Mouse (Mus musculus) stomach, embryonic 15.5 days (tissue): Measurements from ENCODE around the gene Ylpm1. TPM values are rescaled to one million over a fixed set of nuclear protein-coding genes. Genes with fewer than 3 reads are reported as not detected.

Experiments
- ATAC-seq: fragments of 200-750 bp; cut with Nextera tagmentation; 2 replicates; pipeline ENCODE4 v1.8.0; 2017; ENCODE audit warnings: low read depth, moderate number of reproducible peaks, moderate TSS enrichment; ENCODE audit not compliant: insufficient read depth, low FRiP score
- H3K27ac ChIP-seq: fragments of 300-500 bp; sonication (generic); 2 replicates; pipeline ENCODE4 v1.5.1; 2015; ENCODE audit warnings: mild to moderate bottlenecking, inconsistent platforms
- H3K27me3 ChIP-seq: fragments of 300-500 bp; sonication (generic); replicated peaks from 2 replicates; pipeline ENCODE4 v1.6.1; 2015; ENCODE audit warnings: inconsistent platforms
- H3K36me3 ChIP-seq: fragments of 300-500 bp; sonication (generic); 2 replicates; pipeline ENCODE4 v1.6.1; 2015; ENCODE audit warnings: inconsistent platforms
- H3K4me1 ChIP-seq: fragments of 300-500 bp; sonication (generic); 2 replicates; pipeline ENCODE4 v1.6.1; 2015; ENCODE audit warnings: inconsistent platforms
- H3K4me2 ChIP-seq: fragments of 300-500 bp; sonication (generic); 2 replicates; pipeline ENCODE4 v1.6.1; 2015; ENCODE audit warnings: mild to moderate bottlenecking, inconsistent platforms
- H3K4me3 ChIP-seq: fragments of 300-500 bp; sonication (generic); replicated peaks from 2 replicates; pipeline ENCODE4 v1.5.1; 2015; ENCODE audit warnings: inconsistent platforms
- H3K9ac ChIP-seq: fragments of 300-500 bp; sonication (generic); 2 replicates; pipeline ENCODE4 v1.6.1; 2015; ENCODE audit warnings: inconsistent platforms
- H3K9me3 ChIP-seq: fragments of 300-500 bp; sonication (generic); 2 replicates; pipeline ENCODE4 v1.6.1; 2016; ENCODE audit warnings: inconsistent platforms
- WGBS: fragments of 180-500 bp; shearing (Covaris S2); methylation state at CpG from one replicate; pipeline ENCODE4 v1.1.7; 2015; 5-methylcytosine and 5-hydroxymethylcytosine counted together
- polyA plus RNA-seq: library from polyadenylated mRNA; unstranded; fragments of >200 nt; fragmentation: Nextera tagmentation; extraction: Ambion mirVana; gene quantifications from 2 replicates; pipeline ENCODE4 v1.2.1, GENCODE M21; 2015

The Ylpm1 gene
- 25.7 and 26.1 TPM in 2 replicates for polyA plus RNA-seq

GRCm38 (mm10) chr12:84996083-84996496, at the start of gene Ylpm1:
Gene Ylpm1 (plus strand): TSS chr12:84996321.
- peak within 1 kb of the TSS; percentile 84 for H3K4me2 ChIP-seq
- peak within 1 kb of the TSS; percentile 82 for H3K27ac ChIP-seq
- 0% methylated on average over 45 of the region's 45 CpGs for WGBS
- no peaks in the 10 kb centered on the region for H3K9me3 ChIP-seq
- peak within 1 kb of the TSS; percentile 91 for H3K9ac ChIP-seq
- H3K36me3 ChIP-seq, result no peaks in the 10 kb centered on the region
- ATAC-seq, result peak; percentile 98
- H3K4me3 ChIP-seq, result peak within 1 kb of the TSS; percentile 85
- H3K27me3 ChIP-seq, result no peaks in the 10 kb centered on the region
- H3K4me1 ChIP-seq, result 0 out of 2 replicates have a peak, but pooled peaks cover 4% of the 10 kb centered on the region

DNA sequence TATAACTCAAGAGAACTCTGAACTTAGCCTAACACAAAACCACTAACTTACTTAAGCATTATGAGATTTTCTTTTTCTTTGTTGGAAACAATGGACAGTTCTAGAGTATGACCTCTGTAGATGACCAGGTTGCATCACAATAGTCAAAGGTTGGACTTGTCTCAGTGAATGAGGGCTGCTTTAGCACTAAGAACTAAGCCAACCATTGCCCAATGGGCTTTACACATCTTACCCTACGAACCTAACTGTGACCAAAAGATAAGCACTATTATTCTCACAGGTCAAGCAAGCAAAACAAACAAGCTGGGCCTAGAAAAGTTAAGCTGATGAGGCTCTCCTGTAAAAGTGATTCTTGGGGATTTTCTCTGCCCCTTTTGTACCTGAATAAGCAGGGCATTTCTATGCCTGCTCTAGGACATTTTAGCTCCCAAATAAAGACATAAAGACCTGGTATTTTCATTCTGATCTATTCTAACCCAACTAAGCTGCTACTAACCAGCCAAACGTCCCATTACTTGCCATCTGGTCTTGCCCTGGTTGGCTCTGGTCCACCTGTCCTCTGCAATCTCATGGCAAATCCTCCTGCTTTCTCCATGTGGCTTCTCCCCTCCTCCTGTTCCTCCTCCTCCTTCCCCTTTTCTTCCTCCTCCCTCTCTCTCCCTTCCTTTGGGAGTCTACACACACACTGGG, 48.1 kb upstream of the Ylpm1 start:
- Histone ChIP-seq H3K4me1 (no peaks in the 10 kb centered on the region), H3K9ac (no peak overlapping the region), H3K9me3 (no peaks in the 10 kb centered on the region), H3K4me3 (no peak overlapping the region), H3K27me3 (no peaks in the 10 kb centered on the region), H3K36me3 (0 out of 2 replicates have a peak, but pooled peaks cover 6% of the 10 kb centered on the region), H3K27ac (no peak overlapping the region), H3K4me2 (no peak overlapping the region)
- no peak for ATAC-seq
- WGBS, result 71% methylated on average over 2 of the region's 2 CpGs

DNA sequence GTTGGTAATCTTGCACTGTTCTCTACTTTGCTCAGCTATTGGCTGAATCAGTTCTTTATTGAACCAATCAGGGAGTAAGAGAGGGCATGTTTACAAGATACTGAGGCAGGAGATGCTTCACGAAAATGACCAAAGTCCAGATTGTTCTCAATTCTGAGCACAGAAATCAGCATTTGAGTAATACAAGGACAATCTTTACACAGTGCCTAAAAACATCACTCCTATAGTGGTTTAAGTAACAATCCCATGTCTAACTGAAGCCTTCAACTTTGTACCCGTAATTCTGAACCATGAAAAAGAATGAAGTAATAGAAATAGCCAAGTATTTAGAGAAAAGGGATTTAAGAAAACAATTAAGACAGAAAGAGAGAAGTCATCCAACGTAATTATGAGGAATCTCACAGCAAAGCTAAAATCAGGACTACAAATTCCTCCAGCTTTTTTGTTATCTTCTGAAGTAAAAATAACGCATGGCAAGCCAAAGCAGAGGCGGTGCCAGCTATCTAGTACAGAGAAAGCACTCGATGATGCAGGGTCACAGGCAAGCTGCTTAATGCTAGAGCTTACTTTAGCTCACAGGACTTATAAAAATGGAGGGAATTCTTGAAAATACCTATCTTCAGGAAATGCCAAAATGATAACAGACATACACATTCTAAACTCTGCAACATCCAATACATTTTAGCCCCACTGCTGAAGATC, 47.4 kb upstream of the Ylpm1 start:
- Histone ChIP-seq H3K27me3 (no peaks in the 10 kb centered on the region), H3K36me3 (0 out of 2 replicates have a peak, but pooled peaks cover 6% of the 10 kb centered on the region), H3K9me3 (no peaks in the 10 kb centered on the region), H3K4me3 (no peak overlapping the region), H3K27ac (no peak overlapping the region), H3K4me1 (no peaks in the 10 kb centered on the region), H3K9ac (no peak overlapping the region), H3K4me2 (no peak overlapping the region)
- ATAC-seq, result no peak
- WGBS, result 90% methylated on average over 6 of the region's 6 CpGs

DNA sequence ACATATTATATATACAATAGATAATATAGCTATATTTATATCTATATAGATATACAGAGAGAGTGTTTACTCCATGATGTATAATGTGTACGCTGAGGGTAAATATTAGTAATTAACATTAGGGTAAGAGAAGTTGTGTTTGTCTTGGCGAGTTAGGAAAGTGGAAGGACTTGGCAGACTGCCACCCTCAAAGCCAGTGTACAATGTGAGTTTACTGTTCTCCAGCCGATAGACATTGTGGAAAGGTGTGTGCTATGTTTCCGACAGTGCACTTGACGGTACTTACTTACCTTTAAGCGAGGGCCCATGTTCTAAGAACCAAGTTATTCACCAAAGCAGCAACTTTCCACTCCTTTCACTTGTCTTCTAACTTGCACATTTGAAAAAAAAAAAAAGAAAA, 45.4 kb upstream of the Ylpm1 start:
- Histone ChIP-seq H3K4me1 (no peaks in the 10 kb centered on the region), H3K36me3 (0 out of 2 replicates have a peak, but pooled peaks cover 6% of the 10 kb centered on the region), H3K4me3 (no peak overlapping the region), H3K9me3 (no peaks in the 10 kb centered on the region), H3K4me2 (no peak overlapping the region), H3K9ac (no peak overlapping the region), H3K27ac (no peak overlapping the region), H3K27me3 (no peaks in the 10 kb centered on the region)
- WGBS, result 70% methylated on average over 6 of the region's 6 CpGs
- peak; percentile 35; the same call in 1 of the 2 replicates for ATAC-seq

GRCm38 (mm10) chr12:84951531-84951930, 44.6 kb upstream of the Ylpm1 start:
- H3K9ac ChIP-seq, result no peak overlapping the region
- no peak for ATAC-seq
- 72% methylated on average over 8 of the region's 8 CpGs for WGBS
- H3K4me3 ChIP-seq, result no peak overlapping the region
- no peaks in the 10 kb centered on the region for H3K9me3 ChIP-seq
- H3K4me2 ChIP-seq, result no peak overlapping the region
- H3K27me3 ChIP-seq, result no peaks in the 10 kb centered on the region
- H3K27ac ChIP-seq, result no peak overlapping the region
- no peaks in the 10 kb centered on the region for H3K4me1 ChIP-seq
- H3K36me3 ChIP-seq, result 0 out of 2 replicates have a peak, but pooled peaks cover 6% of the 10 kb centered on the region

GRCm38 (mm10) chr12:84952351-84952750, 43.8 kb upstream of the Ylpm1 start:
- Histone ChIP-seq H3K9me3 (no peaks in the 10 kb centered on the region), H3K36me3 (0 out of 2 replicates have a peak, but pooled peaks cover 6% of the 10 kb centered on the region), H3K4me2 (no peak overlapping the region), H3K4me1 (no peaks in the 10 kb centered on the region), H3K4me3 (no peak overlapping the region), H3K9ac (no peak overlapping the region), H3K27me3 (no peaks in the 10 kb centered on the region), H3K27ac (peak overlapping the region; percentile 26; the same call in 1 of the 2 replicates)
- ATAC-seq, result no peak
- 55% methylated on average over 1 of the region's 1 CpGs for WGBS

- H3K36me3 ChIP-seq, result no peaks in the 10 kb centered on the region
- no peak overlapping the region for H3K9ac ChIP-seq
- no peaks in the 10 kb centered on the region for H3K27me3 ChIP-seq
- H3K4me1 ChIP-seq, result no peaks in the 10 kb centered on the region
- no peak overlapping the region for H3K4me2 ChIP-seq
- 94% methylated on average over 3 of the region's 3 CpGs for WGBS
- ATAC-seq, result no peak
- no peaks in the 10 kb centered on the region for H3K9me3 ChIP-seq
- no peak overlapping the region for H3K4me3 ChIP-seq
- no peak overlapping the region for H3K27ac ChIP-seq
Measured at GRCm38 (mm10) chr12:84956317-84956716, 39.8 kb upstream of the Ylpm1 start.

GRCm38 (mm10) chr12:84958794-84959356, 37.2 kb upstream of the Ylpm1 start:
- no peaks in the 10 kb centered on the region for H3K9me3 ChIP-seq
- no peak overlapping the region for H3K4me3 ChIP-seq
- H3K27me3 ChIP-seq, result no peaks in the 10 kb centered on the region
- no peak for ATAC-seq
- H3K36me3 ChIP-seq, result no peaks in the 10 kb centered on the region
- H3K27ac ChIP-seq, result no peak overlapping the region
- H3K4me2 ChIP-seq, result no peak overlapping the region
- 77% methylated on average over 1 of the region's 1 CpGs for WGBS
- H3K9ac ChIP-seq, result no peak overlapping the region
- no peaks in the 10 kb centered on the region for H3K4me1 ChIP-seq

GRCm38 (mm10) chr12:84962606-84963005, 33.5 kb upstream of the Ylpm1 start:
- Histone ChIP-seq H3K27me3 (no peaks in the 10 kb centered on the region), H3K9ac (no peak overlapping the region), H3K4me3 (no peak overlapping the region), H3K9me3 (no peaks in the 10 kb centered on the region), H3K27ac (no peak overlapping the region), H3K36me3 (no peaks in the 10 kb centered on the region), H3K4me2 (no peak overlapping the region), H3K4me1 (no peaks in the 10 kb centered on the region)
- 73% methylated on average over 7 of the region's 7 CpGs for WGBS
- peak; percentile 87 for ATAC-seq

DNA sequence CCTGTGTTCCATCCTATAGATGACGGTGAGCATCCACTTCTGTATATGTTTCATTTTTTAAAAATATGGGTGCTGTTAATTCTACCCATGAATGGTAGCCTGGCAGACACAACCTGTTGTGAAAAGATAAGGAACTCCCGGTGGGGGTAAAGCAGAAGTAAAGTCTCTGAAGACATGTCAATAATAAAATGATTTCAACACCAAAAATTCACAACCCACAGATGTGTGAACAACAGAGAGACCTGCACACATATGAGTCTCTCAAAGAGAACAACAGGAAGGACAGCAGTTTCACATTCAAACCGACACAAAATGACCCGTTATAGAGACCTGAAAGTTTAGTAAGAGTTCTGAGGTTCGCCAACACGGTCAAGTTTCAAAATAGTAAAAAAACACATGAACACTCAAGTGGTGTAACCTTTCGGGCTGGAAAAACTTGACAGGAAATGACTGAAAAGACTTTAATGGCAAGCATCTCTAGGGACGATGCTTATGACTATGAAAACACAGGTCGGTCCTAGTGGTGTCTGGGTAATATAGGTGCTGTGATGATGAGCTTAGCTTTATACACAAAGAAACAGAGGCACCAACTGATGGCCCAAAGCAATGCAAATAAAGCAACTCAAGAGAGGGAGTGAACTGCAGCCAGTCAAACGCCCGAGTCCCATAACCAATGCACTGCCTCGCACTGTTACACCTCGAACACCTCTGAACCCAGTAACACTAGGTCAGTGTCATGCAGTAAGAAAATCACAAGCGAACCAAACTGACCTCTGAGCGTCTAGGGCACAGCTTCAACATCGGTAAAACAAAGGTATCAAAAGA, 27.1 kb upstream of the Ylpm1 start:
- H3K9ac ChIP-seq, result no peak overlapping the region
- no peaks in the 10 kb centered on the region for H3K9me3 ChIP-seq
- WGBS, result 76% methylated on average over 16 of the region's 16 CpGs
- no peak overlapping the region for H3K27ac ChIP-seq
- H3K27me3 ChIP-seq, result no peaks in the 10 kb centered on the region
- no peak for ATAC-seq
- peak overlapping the region; percentile 86 for H3K4me2 ChIP-seq
- peaks cover 15% of the 10 kb centered on the region for H3K4me1 ChIP-seq
- no peaks in the 10 kb centered on the region; the same call in 1 of the 2 replicates for H3K36me3 ChIP-seq
- H3K4me3 ChIP-seq, result peak overlapping the region; percentile 93; the same call in 1 of the 2 replicates

GRCm38 (mm10) chr12:84969656-84970427, 26.3 kb upstream of the Ylpm1 start:
- ATAC-seq, result no peak
- peak overlapping the region; percentile 86 for H3K4me2 ChIP-seq
- H3K4me3 ChIP-seq, result peak overlapping the region; percentile 93
- H3K36me3 ChIP-seq, result peaks cover 6% of the 10 kb centered on the region
- H3K9me3 ChIP-seq, result no peaks in the 10 kb centered on the region
- H3K27ac ChIP-seq, result no peak overlapping the region
- 19% methylated on average over 15 of the region's 15 CpGs for WGBS
- H3K27me3 ChIP-seq, result no peaks in the 10 kb centered on the region
- peak overlapping the region; percentile 74 for H3K9ac ChIP-seq
- H3K4me1 ChIP-seq, result peaks cover 15% of the 10 kb centered on the region
